Mouse (Mus musculus) cerebellum, postnatal 4 days (tissue): ENCODE data around the gene Tcstv1.
"Not testable (repeated sequence)": the region's sequence is repeated elsewhere in the genome, so short reads cannot be mapped to it uniquely, and the experiment has no call there.

Source experiments
- DNase-seq, 2 experiments: peaks; one replicate each; pipeline ENCODE4 v3.0.0; 2022; ENCODE audit warnings: low spot score in 2 of 2, mixed read lengths in 1 of 2

Gene Tcstv1

DNA sequence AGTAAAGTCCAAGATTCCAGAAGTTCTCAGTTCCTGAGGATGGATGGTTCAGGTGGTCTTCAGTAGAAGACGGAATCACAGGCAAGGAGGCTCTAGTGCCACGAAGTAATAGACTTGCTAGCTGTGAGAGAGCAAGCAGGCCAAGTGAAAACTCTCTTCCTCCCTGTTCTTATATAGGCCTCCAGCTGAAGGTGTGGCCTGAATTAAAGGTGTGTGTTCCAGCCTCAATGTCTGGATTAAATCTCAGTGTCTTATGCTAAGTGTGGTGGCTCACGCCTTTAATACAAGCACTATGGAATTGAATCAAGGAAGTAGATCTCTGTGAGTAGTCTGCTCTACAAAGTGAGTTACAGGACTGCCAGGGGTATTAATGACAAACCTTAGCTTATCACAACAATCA is at the start of gene Tcstv1:
Gene Tcstv1 (minus strand): TSS at position 101 of the 400 bp plus-strand sequence.
- not testable (repeated sequence) for DNase-seq

- not testable (repeated sequence) for DNase-seq
Measured at GRCm38 (mm10) chr13:119929172-119929571, 34.6 kb upstream of the Tcstv1 start, which contains the start of gene Gm21761. TSS of gene Gm21761 (minus strand) at chr13:119929272.

GRCm38 (mm10) chr13:119924597-119925340 is 30.2 kb upstream of the Tcstv1 start:
- DNase-seq = not testable (repeated sequence)

- DNase-seq = not testable (repeated sequence)
Measured at GRCm38 (mm10) chr13:119916966-119917722, 22.6 kb upstream of the Tcstv1 start.

GRCm38 (mm10) chr13:119916449-119916848 is 21.9 kb upstream of the Tcstv1 start:
- DNase-seq = not testable (repeated sequence)

- not testable (repeated sequence) for DNase-seq
Measured at GRCm38 (mm10) chr13:119898549-119898948, 4.0 kb upstream of the Tcstv1 start.

DNA sequence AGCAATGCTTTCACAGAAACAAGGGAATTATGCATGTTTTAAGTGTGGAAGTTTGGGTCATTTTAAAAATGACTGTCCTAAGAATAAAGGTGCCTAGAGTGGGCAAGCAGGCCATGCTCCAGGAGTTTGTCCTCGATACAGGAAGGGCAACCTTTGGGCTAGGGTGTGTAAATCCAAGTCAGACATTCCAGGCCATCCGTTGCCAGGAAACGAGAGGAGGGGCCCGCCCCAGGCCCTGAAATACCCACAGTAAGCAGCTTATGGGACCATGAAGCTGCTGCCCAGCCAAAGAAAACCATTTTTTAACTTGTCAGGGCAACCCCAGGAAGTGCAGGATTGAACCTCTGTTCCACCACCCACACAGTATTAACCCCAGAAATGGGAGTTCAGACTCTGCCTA is 7.7 kb downstream of the Tcstv1 start:
- not testable (repeated sequence) for DNase-seq

GRCm38 (mm10) chr13:119864395-119864999 is 30.1 kb downstream of the Tcstv1 start:
- not testable (repeated sequence) for DNase-seq

- not testable (repeated sequence) for DNase-seq
Measured at GRCm38 (mm10) chr13:119862399-119862798, 32.2 kb downstream of the Tcstv1 start.
